Mouse (Mus musculus): ENCODE results near the gene Mras. TPM values are rescaled to one million over a fixed set of nuclear protein-coding genes. Genes with fewer than 3 reads are reported as not detected.

Gene Mras
- polyA plus RNA-seq, 1 experiment from 2014 or later, result 4.8 TPM

Other genes starting within 250 kb of the Mras start
- not detected in 2 replicates for gene Faiml, start 200.1 kb downstream of the Mras start, polyA plus RNA-seq (2014; fragmentation: Nextera tagmentation; extraction: Ambion mirVana)
- gene Cep70, start 194.0 kb downstream of the Mras start, polyA plus RNA-seq (2014; fragmentation: Nextera tagmentation; extraction: Ambion mirVana), result 45.8 and 49.9 TPM in 2 replicates
- 0.08 and 0.10 TPM in 2 replicates for gene Esyt3, start 78.8 kb downstream of the Mras start, polyA plus RNA-seq (2014; fragmentation: Nextera tagmentation; extraction: Ambion mirVana)
- not detected in 2 replicates for gene Nme9, start 14.1 kb upstream of the Mras start, polyA plus RNA-seq (2014; fragmentation: Nextera tagmentation; extraction: Ambion mirVana)
- 19.5 and 23.7 TPM in 2 replicates for gene Armc8, start 131.5 kb upstream of the Mras start, polyA plus RNA-seq (2014; fragmentation: Nextera tagmentation; extraction: Ambion mirVana)
- gene Dbr1, start 138.4 kb upstream of the Mras start, polyA plus RNA-seq (2014; fragmentation: Nextera tagmentation; extraction: Ambion mirVana), result 36.5 and 39.7 TPM in 2 replicates
- not detected in 2 replicates for gene A4gnt, start 175.1 kb upstream of the Mras start, polyA plus RNA-seq (2014; fragmentation: Nextera tagmentation; extraction: Ambion mirVana)
- gene Dzip1l, start 192.1 kb upstream of the Mras start, polyA plus RNA-seq (2014; fragmentation: Nextera tagmentation; extraction: Ambion mirVana), result 5.0 and 6.2 TPM in 2 replicates

Data from liver, embryonic 11.5 days (tissue).